Comparison of ENCODE assay signal across 28 mouse cellular contexts in genomic region chr11:31647268-31647667, GRCm38 (mm10). TPM values are rescaled to one million over a fixed set of nuclear protein-coding genes. Genes with fewer than 3 reads are reported as not detected.
A peak's percentile ranks its signal among the peaks of the same experiment; 100 is the strongest.
DNase-seq lines count a peak whose midpoint lies in the region; ATAC-seq and TF ChIP-seq lines count a peak whose summit lies in the region.
"Had no signal": no experiment of that assay in that cellular context is flagged by ENCODE, and none has a peak within 500 bp of the region (broad histone marks: within the 10 kb centered on the region; RNA-seq: fewer than 3 reads in every experiment).

No protein-coding gene starts in this region.

- no peaks in the 10 kb centered on the region for H3K27me3 ChIP-seq in kidney, embryonic 15.5 days
- no peaks in the 10 kb centered on the region for H3K27me3 ChIP-seq in midbrain, embryonic 11.5 days (ENCODE audit: control insufficient read depth, insufficient read depth, low read length)
- no peaks in the 10 kb centered on the region for H3K27me3 ChIP-seq in midbrain, embryonic 16.5 days (ENCODE audit: control insufficient read depth, insufficient read depth, low read depth, low read length)
- no peaks in the 10 kb centered on the region for H3K27me3 ChIP-seq in embryonic facial prominence, embryonic 13.5 days
- H3K27me3 ChIP-seq: CH12.LX; forebrain, embryonic 13.5 days; heart, embryonic 12.5 days; heart, embryonic 15.5 days; Patski had no signal

- H3K4me1 ChIP-seq in kidney, embryonic 15.5 days, result no peaks in the 10 kb centered on the region
- no peaks in the 10 kb centered on the region for H3K4me1 ChIP-seq in midbrain, embryonic 11.5 days (ENCODE audit: control insufficient read depth, insufficient read depth, low read length)
- H3K4me1 ChIP-seq in midbrain, embryonic 16.5 days (ENCODE audit: control insufficient read depth, insufficient read depth, low read length), result no peaks in the 10 kb centered on the region
- peaks cover 4% of the 10 kb centered on the region for H3K4me1 ChIP-seq in embryonic facial prominence, embryonic 13.5 days
- H3K4me1 ChIP-seq: forebrain, embryonic 10.5 days; forebrain, embryonic 13.5 days; heart, embryonic 12.5 days; heart, embryonic 15.5 days; hindbrain, embryonic 10.5 days had no signal

- H3K9me3 ChIP-seq in kidney, embryonic 15.5 days (replicated peaks), result no peaks in the 10 kb centered on the region
- H3K9me3 ChIP-seq in midbrain, embryonic 11.5 days (ENCODE audit: control insufficient read depth, low read length), result no peaks in the 10 kb centered on the region
- no peaks in the 10 kb centered on the region; the same call in 1 of the 2 replicates for H3K9me3 ChIP-seq in midbrain, embryonic 16.5 days (replicated peaks; ENCODE audit: control insufficient read depth, low read length, poor library complexity, severe bottlenecking)
- 0 out of 2 replicates have a peak, but pooled peaks cover under 1% of the 10 kb centered on the region for H3K9me3 ChIP-seq in embryonic facial prominence, embryonic 13.5 days
- H3K9me3 ChIP-seq: forebrain, embryonic 10.5 days; forebrain, embryonic 13.5 days; G1E; heart, embryonic 15.5 days; hindbrain, embryonic 10.5 days had no signal

- ATAC-seq in kidney, embryonic 15.5 days (replicated peaks; ENCODE audit: low FRiP score), result peak; percentile 25; the same call in 1 of the 2 replicates
- no peak for ATAC-seq in midbrain, embryonic 11.5 days (ENCODE audit: low FRiP score)
- no peak for ATAC-seq in midbrain, embryonic 16.5 days
- ATAC-seq in embryonic facial prominence, embryonic 13.5 days (ENCODE audit: insufficient number of reproducible peaks, insufficient read depth, low FRiP score, low TSS enrichment, low read depth), result 0 out of 2 replicates have a peak, but pooled peaks have one; percentile 20
- ATAC-seq: forebrain, embryonic 13.5 days; forebrain, embryonic 16.5 days; Patski had no signal

- intact Hi-C loops in left cerebral cortex, adult 2 months (cut with DNase I), result no loop called here

- no peak overlapping the region for H3K27ac ChIP-seq in kidney, embryonic 15.5 days
- H3K27ac ChIP-seq in midbrain, embryonic 11.5 days (ENCODE audit: low read depth, low read length), result no peak overlapping the region
- H3K27ac ChIP-seq in midbrain, embryonic 16.5 days (ENCODE audit: low read length), result no peak overlapping the region
- no peak overlapping the region for H3K27ac ChIP-seq in embryonic facial prominence, embryonic 13.5 days
- no peak overlapping the region for H3K27ac ChIP-seq in left cerebral cortex, adult 2 months
- H3K27ac ChIP-seq: forebrain, embryonic 10.5 days; forebrain, embryonic 13.5 days; heart, embryonic 15.5 days; hindbrain, embryonic 10.5 days; hindbrain, embryonic 14.5 days had no signal

- no peak for TF ChIP-seq CTCF in left cerebral cortex, adult 2 months (IDR thresholded peaks at IDR 0.05)

- no peaks in the 10 kb centered on the region for H3K36me3 ChIP-seq in kidney, embryonic 15.5 days
- H3K36me3 ChIP-seq in midbrain, embryonic 11.5 days (ENCODE audit: control insufficient read depth, insufficient read depth, low read length), result no peaks in the 10 kb centered on the region
- H3K36me3 ChIP-seq in midbrain, embryonic 16.5 days (ENCODE audit: control insufficient read depth, insufficient read depth, low read length), result no peaks in the 10 kb centered on the region
- H3K36me3 ChIP-seq in embryonic facial prominence, embryonic 13.5 days, result no peaks in the 10 kb centered on the region
- H3K36me3 ChIP-seq: forebrain, embryonic 10.5 days; G1E; heart, embryonic 12.5 days; heart, embryonic 15.5 days; hindbrain, embryonic 10.5 days had no signal

- no peak overlapping the region for H3K4me2 ChIP-seq in kidney, embryonic 15.5 days
- H3K4me2 ChIP-seq in midbrain, embryonic 11.5 days, result no peak overlapping the region
- no peak overlapping the region for H3K4me2 ChIP-seq in midbrain, embryonic 16.5 days (ENCODE audit: low read length)
- no peak overlapping the region for H3K4me2 ChIP-seq in embryonic facial prominence, embryonic 13.5 days
- H3K4me2 ChIP-seq: forebrain, embryonic 13.5 days; heart, embryonic 12.5 days; heart, embryonic 15.5 days; hindbrain, embryonic 14.5 days had no signal

- H3K9ac ChIP-seq in kidney, embryonic 15.5 days, result no peak overlapping the region
- H3K9ac ChIP-seq in midbrain, embryonic 11.5 days (ENCODE audit: low read length), result no peak overlapping the region
- no peak overlapping the region for H3K9ac ChIP-seq in midbrain, embryonic 16.5 days (ENCODE audit: low read depth, low read length)
- H3K9ac ChIP-seq in embryonic facial prominence, embryonic 13.5 days, result no peak overlapping the region
- H3K9ac ChIP-seq: forebrain, embryonic 13.5 days; heart, embryonic 12.5 days; heart, embryonic 15.5 days; hindbrain, embryonic 14.5 days had no signal

- H3K4me3 ChIP-seq in kidney, embryonic 15.5 days (replicated peaks), result no peak overlapping the region
- H3K4me3 ChIP-seq in midbrain, embryonic 11.5 days (ENCODE audit: low read depth, low read length), result no peak overlapping the region
- no peak overlapping the region for H3K4me3 ChIP-seq in midbrain, embryonic 16.5 days (ENCODE audit: low read depth, low read length)
- no peak overlapping the region for H3K4me3 ChIP-seq in embryonic facial prominence, embryonic 13.5 days
- H3K4me3 ChIP-seq in left cerebral cortex, adult 2 months, result no peak overlapping the region
- H3K4me3 ChIP-seq: forebrain, embryonic 10.5 days; forebrain, embryonic 13.5 days; heart, embryonic 12.5 days; heart, embryonic 15.5 days; hindbrain, embryonic 10.5 days had no signal

- DNase-seq in heart, adult 11 months, result peak; percentile 88
- no peak for DNase-seq in heart, adult 8-10 months (ENCODE audit: low spot score)
- no peak for DNase-seq in kidney, postnatal 14 days
- peak; percentile 10 for DNase-seq in midbrain, embryonic 11.5 days (ENCODE audit: low spot score, missing footprints)
- no peak for DNase-seq in left cerebral cortex, adult 2 months (ENCODE audit: extremely low spot score in 1 of 2, low spot score in 2 of 2)
- DNase-seq: adrenal gland, postnatal 10 days; adrenal gland, postnatal 36 days; B cell, adult 2 months; cerebellum, adult 18-20 months; cerebellum, adult 9-10 months; cerebellum, postnatal 14 days; gastrocnemius, postnatal 10 days; gastrocnemius, postnatal 36 days; heart, postnatal 10 days; heart, postnatal 36 days had no signal

- WGBS in kidney, embryonic 15.5 days, result 88% methylated on average over 10 of the region's 10 CpGs
- WGBS in midbrain, embryonic 11.5 days, result 85% methylated on average over 10 of the region's 10 CpGs
- 95% methylated on average over 10 of the region's 10 CpGs for WGBS in midbrain, embryonic 16.5 days
- WGBS in embryonic facial prominence, embryonic 13.5 days, result 87% methylated on average over 10 of the region's 10 CpGs

RNA-seq across cellular contexts. Expression of gene Bod1, which starts 24.4 kb away (rescaled TPM):
- total RNA-seq in heart, adult 8-10 months (2022), result 100 to 1,000 TPM; 135 to 160 (median 146) TPM
- 84.9 and 86.8 TPM in 2 replicates for polyA plus RNA-seq in kidney, embryonic 15.5 days (2015; fragmentation: Nextera tagmentation; extraction: Ambion mirVana)
- polyA plus RNA-seq in midbrain, embryonic 11.5 days (2014; fragmentation: Nextera tagmentation; extraction: Ambion mirVana), result 148 and 160 TPM in 2 replicates
- polyA plus RNA-seq in midbrain, embryonic 16.5 days (2015; fragmentation: Nextera tagmentation; extraction: Ambion mirVana), result 126 and 134 TPM in 2 replicates
- 94.7 and 108 TPM in 2 replicates for polyA plus RNA-seq in embryonic facial prominence, embryonic 13.5 days (2015; fragmentation: Nextera tagmentation; extraction: Ambion mirVana)
- total RNA-seq in left cerebral cortex, adult 2 months (2021), result 100 to 1,000 TPM; 100 to 101 TPM

Comparison
In these comparisons a context has a peak if more than half of its experiments do, and no peak if none do; other contexts are left out.
1. DNase-seq: peak in heart, adult 11 months (single experiment) and midbrain, embryonic 11.5 days (single experiment); none in heart, adult 8-10 months (single experiment), kidney, postnatal 14 days (single experiment) and left cerebral cortex, adult 2 months (0 of 2).
2. ATAC-seq: peak in kidney, embryonic 15.5 days (single experiment) and embryonic facial prominence, embryonic 13.5 days (single experiment); none in midbrain, embryonic 11.5 days (single experiment) and midbrain, embryonic 16.5 days (single experiment).